Mouse (Mus musculus) thymus, postnatal 36 days (tissue): ENCODE results near the gene Ehd2.

Experiments
- DNase-seq, 2 experiments: peaks; one replicate each; pipeline ENCODE4 v3.0.0; 2022; ENCODE audit warnings: mixed read lengths in 2 of 2

Gene Ehd2

DNA sequence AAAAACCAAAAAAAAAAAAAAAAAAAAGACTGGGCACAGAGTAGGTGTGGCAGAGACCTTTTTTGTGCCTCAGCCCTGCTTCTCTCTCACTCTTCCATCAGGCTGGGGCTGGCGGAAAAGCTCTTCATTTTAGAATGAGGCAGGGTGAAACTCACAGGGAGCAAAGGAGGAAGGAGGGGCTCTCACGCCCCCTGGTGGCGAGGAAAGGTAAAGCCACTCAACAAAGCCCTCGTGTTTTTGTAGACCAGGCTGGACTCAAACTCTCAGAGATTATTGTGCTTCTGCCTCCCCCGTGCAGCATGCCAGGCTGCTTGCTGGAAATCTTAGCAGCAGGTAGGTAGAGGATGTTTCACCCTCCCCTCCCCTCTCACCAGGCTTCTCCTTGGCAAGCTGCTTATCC is 7.3 kb upstream of the Ehd2 start:
- peak; percentile 56 to 58 for DNase-seq

DNA sequence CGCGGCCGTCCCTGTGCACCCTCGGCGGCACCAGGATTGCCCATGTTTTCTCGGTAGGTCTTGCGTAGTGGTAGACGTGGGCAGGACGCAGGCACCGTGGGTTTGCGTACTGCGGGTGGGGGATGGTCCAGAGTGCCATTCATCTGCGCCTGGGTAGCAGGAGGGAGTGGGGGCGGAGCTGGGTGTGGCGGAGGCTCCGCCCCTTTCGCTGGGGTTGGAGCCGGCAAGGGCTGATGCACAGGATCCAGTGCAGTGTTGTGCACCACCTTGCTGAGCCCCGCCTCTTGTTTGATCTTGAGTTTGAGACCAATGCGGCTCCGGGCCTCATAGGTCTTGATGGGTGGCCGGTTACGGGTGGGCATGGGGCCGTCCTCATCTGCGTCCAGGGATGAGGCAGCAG is 4.9 kb upstream of the Ehd2 start:
- DNase-seq: peak in 1 of 2 experiments; percentile 35

DNA sequence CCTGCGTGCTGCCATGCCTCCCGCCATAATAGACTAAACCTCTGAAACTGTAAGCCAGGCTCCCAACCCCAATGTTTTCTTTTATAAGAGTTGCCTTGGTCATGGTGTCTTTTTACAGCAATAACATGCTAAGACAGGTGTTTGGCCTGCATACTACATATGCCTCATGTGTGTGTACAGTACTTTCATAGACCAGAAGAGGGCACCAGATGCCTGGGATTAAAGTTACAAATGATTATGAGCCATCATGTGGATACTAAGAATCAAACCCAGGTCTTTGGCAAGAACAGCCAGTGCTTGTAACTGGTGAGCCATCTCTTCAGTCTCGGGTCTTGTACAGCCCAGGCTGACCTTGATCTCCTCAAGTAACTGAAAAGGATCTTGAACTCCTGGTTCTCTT is 2.3 kb upstream of the Ehd2 start:
- DNase-seq: no peak

DNA sequence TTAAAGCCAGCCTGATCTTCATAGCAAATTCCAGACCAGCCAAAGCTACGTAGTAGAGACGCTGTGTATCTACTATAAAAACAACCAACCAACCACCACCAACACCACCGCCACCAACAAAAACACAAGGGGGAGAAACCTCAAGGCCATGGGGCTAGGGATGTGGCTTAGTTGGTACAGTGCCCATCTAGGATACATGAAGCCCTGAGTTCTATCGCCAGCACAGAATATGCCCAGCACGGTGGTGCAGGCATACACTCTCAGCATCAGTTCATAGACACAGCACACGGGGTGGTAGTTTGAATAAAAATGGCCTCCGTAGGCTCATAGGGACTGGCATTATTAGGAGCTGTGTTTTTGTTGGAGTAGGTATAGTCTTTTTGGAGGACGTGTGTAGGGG is 955 bp upstream of the Ehd2 start:
- DNase-seq: no peak

DNA sequence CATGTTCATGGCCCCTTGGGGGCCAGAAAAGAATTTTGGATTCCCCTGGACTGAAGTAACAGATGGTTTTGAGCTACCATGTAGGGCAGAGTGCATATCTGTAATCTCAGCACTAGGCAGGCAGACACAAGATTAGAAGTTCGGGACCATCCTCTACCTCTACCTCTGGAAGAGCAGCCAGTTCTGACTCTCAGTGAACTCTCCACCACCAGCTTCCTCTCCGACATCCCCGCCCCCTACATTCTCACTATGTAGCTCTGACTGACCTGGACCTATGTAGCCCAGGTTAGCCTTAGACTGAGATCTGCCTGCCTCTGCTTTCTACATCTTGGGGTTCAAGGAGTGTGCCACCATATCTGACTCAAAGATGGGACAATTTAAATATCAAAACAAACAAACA is 878 bp downstream of the Ehd2 start:
- DNase-seq: no peak

DNA sequence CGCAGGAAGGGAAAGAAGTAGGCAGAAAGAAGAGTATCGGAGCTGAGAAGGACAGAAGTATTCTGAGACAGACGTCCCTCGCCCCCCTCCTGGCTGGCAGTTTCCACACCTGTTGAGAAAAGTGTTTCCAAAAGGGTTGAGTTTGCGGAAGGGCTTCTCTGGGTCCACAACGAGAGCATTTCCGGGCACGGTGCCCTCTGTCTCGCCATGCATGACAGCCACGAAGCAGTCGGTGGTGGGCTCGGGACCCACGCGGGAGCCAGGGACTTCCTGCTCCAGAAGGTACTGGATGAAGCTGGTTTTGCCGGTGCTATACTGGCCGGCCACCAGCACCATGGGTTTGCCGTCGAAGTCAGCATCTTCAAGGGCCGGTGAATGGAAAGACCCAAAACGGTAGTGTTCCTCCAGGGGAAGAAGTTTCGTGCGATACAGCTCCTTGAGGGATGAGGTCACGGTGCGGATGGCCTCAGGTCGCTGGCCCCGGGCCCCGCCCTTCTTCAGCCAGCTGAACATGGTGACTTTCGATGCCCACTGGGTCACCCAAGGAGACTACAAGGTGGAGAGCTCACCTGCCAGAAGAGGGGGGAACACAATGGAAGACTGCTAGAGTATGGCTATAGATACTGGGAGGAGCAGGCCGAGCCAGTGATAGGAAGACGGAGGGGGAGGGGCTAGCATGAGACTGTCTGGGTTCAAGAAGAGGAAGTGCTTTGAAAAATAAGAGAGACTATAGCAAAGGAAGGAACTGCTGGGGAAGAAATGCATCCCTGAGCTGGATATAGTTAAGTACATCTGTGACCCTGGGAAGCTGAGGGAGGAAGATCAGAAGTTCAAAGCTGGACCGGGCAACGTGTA is 3.3 kb downstream of the Ehd2 start:
- DNase-seq: no peak

DNA sequence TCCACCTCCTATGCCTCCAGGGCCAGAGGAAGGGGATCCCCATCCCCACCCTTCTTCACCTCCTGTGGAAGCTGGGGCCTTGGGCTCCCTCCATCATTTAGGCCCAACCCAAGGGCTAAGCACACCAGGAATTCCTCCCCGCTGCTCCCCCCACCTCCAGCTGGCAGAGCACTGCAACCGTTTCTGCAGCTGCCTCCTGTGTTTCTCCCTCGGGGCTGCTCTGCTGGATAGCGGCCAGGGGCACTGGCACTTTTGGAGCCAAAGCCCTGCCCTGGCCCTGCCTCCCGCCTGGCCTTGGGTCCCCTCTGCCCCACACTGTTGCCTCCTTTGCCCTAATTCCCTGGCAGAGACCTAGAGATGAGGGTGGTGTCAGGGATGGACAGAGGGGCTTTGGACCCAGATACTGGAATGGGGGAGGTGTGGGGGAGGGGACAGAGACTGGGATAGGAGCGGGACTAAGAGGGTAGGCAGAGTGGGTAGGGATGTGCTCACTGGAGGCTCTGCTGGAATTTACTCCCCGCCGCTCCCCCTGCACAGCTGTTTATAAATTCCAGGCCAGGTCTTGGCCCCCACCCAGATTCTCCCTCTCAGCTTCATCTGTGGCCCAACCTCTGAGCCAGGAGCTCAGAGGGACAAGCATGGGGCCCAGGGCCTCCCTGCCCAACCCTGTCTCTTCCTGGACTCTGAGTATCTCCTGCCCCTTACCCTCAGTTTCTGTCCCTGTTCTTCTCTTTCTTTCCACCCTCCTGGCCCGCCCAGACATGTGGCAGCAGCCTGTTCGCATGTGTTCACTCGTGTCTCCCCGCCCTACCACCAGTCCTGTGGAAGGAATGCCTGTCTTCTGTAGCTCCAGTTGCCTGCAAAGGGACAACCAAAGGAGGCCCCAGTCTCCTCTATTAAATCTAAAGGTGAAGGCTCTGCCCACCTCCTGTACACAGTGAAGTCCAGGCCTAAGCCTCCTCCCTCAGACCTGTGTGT is 4.8 kb downstream of the Ehd2 start:
- DNase-seq: no peak

DNA sequence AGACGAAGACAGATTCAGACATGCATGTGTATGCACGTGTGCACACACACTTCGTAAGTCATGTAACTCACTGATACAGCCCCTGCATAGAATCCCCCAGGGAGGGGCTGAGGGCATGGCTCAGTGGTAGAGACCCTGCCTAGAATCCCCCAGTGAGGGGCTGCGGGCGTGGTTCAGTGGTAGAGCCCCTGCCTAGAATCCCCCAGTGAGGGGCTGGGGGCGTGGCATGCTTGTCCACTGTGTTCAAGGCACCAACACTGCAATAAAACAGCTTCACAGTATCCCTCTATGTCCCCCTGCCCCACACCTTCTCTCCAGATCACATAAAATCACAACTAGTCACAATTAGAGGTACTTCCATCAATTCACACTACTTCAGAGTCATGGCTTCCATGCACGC is 5.6 kb downstream of the Ehd2 start:
- DNase-seq: no peak

DNA sequence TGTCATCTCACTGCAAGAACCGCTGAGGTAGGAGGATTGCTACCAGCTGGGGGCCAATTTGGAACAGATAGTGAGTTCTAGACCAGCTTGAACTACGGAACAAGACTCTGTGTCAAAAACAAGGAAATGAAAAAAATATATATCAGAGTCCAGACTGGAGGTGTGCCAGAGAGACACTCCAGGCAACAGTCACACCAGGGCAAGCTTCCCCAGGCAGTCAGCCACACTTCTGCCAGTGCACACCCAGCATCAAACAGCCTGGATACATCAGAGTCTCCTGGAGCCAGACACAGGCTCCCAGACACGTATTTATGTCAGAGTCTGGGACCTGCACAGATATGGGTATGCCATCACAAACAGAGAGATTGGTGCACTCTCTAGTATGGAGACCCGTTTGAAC is 6.1 kb downstream of the Ehd2 start:
- no peak for DNase-seq

DNA sequence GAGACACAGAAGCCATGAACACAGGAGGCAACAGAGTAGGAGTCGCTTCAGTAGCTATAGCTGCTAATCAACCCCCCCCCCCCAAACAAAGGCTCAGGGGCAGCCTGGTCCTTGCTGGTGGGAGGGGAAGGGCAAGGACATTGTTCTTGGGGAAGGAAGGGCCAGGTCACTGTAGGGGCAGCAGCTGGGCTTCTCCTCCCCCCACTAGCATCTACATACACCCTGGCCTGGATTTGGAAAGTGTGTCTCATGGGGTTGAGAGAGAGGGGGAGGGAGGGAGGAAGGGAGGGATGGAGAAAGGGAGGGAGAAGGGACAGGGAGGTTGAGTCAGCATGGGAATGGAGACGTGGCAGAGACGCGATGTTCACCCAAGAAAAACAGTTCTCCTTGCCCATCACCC is 6.7 kb downstream of the Ehd2 start:
- DNase-seq: no peak

DNA sequence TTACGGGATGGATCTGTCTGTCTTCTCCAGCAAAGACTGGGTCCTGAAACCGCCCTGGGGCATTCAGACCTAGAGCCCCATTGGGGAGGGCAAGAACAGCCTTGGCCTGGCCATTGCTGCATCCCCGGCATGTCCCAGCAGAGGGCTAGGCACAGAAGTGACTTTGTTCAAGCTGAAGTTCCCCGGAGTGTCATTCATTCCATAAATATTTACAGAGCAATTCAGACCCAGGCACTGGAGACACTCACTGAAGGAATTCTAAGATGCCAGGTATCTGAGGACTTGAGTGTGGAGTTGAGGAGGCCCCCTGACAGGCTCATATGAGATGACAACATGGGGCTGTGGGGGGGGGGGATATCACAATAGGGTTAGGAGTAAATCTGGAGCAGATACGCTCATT is 11.2 kb downstream of the Ehd2 start:
- no peak for DNase-seq

DNA sequence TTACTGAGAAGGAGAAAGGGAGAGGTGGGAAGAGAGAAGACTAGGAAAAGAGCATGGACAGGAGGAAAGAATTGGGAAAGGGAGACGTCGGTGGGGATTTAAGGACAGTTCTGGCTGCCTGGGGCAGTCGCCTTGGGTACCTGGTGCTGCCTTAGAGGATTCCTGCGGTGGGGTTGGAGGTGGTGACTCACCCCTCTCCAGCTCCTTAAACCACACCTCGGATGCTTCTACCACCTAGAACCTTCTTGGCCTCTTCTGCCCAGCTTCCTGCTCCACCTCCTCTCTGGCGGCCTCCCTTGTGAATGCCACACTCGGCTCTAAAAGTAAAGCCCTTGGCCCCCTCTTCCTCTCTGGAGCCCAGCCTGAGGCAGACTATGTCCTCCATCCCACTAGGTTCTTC is 11.9 kb downstream of the Ehd2 start:
- no peak for DNase-seq

DNA sequence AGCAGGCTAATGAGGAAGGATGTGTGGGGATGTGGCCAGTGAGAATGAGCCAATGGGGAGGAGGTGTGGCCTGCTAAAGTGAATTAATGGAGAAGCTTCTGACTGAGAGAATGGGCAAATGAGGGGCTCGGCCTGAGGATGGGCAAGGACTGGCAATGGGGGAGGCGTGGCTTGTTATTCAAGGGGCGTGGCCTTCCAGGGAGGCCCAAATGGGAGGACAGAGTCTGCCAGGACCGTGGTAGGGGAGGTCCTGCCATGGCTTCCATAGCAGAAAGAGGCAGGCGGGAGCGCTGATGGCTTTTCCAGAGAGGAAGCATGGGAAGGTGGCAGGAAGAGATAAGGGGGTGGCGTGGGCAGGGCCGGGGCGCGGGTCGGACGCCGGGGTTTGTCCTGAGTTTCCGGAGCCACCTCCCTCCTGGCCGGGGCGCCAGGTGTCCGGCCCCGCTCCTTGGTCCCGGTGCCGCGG is 12.4 kb downstream of the Ehd2 start:
- no peak for DNase-seq

DNA sequence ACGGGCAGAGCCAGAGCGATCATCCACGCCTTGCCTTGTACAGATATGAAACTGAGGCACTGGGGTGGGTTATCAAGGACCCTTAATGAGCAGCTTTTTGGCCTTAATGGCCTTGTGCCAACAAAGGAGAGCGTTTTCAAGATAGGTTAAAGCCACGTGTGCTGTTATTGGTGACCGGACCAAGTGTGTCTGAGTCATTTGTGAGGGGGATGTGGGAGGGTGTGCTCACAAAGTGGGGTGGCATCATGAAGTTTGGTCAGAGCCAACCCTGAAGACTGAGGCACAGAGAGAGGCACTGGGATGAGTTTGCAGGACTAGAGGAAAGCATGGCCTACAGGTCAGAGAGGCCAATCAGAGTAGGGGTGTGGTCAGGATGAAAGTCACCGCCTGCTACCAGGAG is 12.9 kb downstream of the Ehd2 start:
- DNase-seq: no peak

DNA sequence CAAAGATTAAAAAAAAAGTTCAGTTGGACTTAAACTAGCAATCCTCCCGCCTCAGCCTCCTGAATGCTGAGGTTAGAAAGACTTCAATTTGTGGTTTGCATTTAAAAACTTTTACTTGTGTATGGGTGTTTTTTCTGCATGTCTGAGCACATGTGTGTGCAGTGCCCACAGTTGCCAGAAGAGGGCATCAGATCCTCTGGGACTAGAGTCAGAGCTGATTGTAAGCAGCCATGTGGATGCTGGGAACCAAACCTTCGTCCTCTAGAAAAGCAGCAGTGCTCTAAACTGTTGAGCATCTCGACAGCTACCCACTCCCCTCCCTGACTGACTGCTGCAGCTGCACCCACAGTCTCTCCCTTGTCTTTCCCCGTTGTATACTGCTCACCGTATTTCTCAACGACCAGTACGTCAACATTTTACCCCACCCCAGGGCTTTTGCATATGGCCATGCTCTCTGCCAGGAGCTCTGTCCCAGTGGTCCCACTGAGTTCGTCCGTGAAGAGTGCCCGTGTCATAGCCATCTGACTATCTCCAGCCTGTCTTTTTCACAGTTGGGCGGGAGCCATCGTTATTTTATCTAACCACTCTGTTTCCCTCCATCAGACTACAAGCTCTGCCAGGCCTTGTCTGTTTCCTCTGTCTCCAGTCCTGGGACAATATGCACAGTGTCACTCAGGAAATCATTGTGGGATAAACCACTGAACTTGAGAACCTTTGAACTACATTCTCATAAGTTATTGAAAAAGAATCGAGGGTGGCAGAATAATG is 13.9 kb downstream of the Ehd2 start:
- DNase-seq: no peak

DNA sequence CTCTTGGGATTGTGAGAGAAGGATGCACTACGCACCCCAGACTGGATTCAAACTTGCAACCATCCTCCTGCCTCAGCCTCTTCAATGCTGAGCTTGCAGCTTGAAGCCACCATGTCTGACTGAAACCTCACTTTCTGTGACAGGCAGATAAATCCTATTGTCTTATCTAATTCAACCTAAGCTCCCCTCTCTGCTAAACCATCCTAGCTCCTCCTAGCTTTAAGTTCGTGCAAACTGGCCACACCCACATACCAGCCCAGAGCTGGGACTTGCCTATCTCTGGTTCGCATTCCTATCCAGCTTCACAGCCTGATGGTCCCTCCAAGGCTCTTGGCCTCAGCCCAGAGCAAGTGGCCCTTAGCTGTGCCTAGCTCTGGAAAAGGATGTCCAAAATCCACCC is 15.0 kb downstream of the Ehd2 start:
- no peak for DNase-seq

DNA sequence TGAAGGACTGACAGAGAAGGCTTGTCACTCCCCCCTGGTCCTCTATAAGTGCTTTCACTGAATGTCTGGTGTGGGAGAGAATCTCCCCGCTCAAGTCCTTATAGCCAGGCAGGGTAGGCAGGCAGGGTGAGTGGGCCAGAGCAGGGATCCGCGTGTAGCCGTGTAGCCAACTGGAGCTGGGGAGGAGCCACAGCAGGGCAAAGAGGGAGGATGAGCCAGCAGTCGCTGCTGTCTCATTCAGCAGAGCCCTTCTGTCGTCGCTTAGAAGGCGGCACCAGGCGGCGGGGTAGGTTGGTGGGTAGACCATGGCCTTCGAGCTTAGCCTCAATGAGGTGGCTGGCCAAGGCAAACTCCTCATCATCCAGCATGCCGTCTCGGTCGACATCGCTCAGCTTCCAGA is 17.4 kb downstream of the Ehd2 start:
- DNase-seq: no peak

DNA sequence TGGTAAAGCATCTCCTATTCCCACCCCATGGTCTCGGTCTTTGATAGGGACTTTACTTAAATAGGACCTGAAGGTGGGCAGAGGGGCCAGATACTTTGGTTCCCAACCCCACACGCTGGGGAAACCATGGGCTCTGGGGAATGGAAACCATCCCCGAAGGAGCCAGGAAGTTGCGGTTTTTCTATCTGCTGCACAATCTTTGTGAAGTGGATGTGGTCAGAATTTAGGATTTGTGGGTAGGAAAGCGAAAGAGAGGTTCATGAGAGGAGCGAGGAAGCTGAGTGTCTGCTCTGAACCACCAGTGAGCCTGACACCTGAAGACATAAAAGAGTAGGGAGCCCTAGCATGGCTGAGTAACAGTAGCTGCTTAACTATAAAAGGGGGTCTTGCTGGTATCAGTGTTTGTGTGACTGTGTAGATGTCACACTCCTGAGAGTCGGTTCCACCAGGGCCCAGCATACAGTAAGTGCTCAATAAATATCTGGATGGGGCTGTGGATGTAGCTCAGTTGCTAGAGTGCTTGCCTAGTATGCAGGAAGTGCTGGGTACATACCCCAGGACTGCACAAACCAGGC is 18.1 kb downstream of the Ehd2 start:
- no peak for DNase-seq

DNA sequence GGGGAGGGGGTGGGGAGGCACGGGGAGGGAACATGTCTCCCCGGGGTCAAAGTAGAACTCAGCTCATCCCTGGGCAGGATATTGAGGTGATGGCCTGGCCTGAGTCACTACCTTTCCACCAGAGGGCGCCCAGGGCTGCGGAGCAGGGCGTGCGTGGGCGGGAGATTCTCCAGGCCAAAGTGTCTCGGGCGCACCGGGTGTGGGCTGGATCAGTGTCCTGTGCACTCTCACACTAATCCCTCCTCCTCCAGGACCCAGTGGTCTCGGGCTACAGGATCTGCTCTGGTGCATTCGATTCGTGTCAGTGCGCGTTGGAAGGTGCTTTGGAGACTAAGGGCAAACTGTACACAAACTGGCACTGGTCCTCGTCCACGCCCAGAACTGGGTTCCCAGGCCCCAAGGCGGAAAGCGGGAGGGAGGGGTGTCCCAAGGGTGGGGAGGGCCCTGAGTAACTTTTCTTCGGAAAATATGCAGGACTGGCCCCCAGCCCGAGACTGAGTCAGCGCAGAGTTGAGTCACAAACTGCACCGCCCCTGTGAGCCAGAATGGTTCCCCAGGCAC is 18.9 kb downstream of the Ehd2 start:
- peak; percentile 76 to 79 for DNase-seq

DNA sequence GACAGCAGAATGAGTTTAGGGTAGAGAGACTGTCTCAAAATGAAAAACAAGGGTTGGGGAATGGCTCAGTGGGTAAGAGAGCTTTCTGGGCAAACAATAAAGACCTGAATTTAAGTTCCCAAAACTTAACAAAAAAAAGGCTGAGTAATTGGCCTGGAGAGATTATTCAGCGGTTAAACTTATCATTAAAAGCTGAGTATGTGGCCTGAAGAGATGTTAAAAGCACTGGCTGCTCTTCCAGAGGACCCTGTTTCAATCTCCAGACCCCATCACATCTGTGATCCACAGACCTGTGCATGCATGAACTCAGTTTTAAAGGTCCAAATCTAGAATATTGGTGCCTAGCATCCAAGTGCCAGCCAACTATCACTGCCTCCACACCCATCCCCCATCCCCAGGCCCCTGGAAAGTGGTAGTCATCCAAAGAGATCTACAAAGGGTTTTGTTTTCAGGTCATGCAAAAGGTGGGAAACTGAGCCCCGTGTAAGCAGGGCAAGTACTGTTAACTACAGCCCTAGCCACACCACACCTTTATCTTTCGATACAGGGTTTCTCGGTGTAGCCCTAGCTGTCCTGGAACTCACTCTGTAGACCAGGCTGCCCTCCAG is 19.6 kb downstream of the Ehd2 start:
- DNase-seq: no peak

DNA sequence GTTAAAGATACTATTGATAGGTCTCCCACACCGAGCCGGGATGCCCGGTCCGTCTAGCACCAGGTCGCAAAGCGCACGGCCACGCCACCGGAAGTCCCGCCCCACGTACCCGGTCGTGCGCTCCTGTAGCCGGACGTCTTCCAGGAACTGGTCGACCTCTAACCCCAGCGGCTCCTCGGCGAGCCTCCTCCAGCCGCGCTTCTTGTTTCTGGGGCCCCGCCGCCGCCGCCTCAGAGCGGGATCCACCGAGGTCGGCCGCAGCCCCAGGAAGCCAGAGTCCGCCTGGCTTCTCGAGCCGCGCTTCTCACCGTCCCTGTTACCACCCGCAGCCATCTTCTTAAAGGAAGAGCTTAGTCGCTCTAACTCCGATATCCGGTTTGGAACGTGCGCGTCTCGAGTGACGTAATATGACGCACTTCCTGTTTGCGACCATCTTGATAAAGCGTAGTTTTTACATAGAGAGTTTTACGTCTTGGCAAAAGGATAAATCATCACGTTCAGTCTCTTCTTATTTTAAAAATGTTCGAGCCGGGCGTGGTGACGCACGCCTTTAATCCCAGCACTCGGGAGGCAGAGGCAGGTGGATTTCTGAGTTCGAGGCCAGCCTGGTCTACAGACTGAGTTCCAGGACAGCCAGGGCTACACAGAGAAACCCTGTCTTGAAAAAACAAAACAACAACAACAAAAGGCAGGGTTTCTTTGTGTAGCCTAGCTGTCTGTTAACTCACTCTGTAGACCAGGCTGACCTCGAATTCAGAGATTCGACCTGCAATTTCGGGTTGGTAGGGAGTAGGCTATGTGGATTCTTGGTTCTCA is 21.4 kb downstream of the Ehd2 start, which contains the start of gene Nop53:
Gene Nop53 (minus strand): TSS at position 354 of the 816 bp plus-strand sequence.
- peak; percentile 85 to 86 for DNase-seq
